Mouse (Mus musculus) hindbrain, embryonic 13.5 days (tissue): ENCODE measurements around the gene Chd3. TPM values are rescaled to one million over a fixed set of nuclear protein-coding genes. Genes with fewer than 3 reads are reported as not detected.

Experiments used
- ATAC-seq: fragments of 200-750 bp; cut with Nextera tagmentation; 2 replicates; pipeline ENCODE4 v1.8.0; 2017; ENCODE audit warnings: moderate TSS enrichment; ENCODE audit not compliant: low FRiP score
- H3K27ac ChIP-seq: fragments of 300-500 bp; sonication (generic); 2 replicates; pipeline ENCODE4 v1.5.1; 2015; ENCODE audit warnings: inconsistent platforms, mild to moderate bottlenecking, moderate library complexity
- H3K27me3 ChIP-seq: fragments of 300-500 bp; sonication (generic); 2 replicates; pipeline ENCODE4 v1.6.1; 2015; ENCODE audit warnings: mild to moderate bottlenecking, inconsistent platforms
- H3K36me3 ChIP-seq: fragments of 300-500 bp; sonication (generic); 2 replicates; pipeline ENCODE4 v1.6.1; 2015; ENCODE audit warnings: mild to moderate bottlenecking, inconsistent platforms
- H3K4me1 ChIP-seq: fragments of 300-500 bp; sonication (generic); replicated peaks from 2 replicates; pipeline ENCODE4 v1.6.1; 2015; ENCODE audit warnings: inconsistent platforms
- H3K4me2 ChIP-seq: fragments of 300-500 bp; sonication (generic); 2 replicates; pipeline ENCODE4 v1.6.1; 2015; ENCODE audit warnings: inconsistent platforms, mild to moderate bottlenecking, moderate library complexity
- H3K4me3 ChIP-seq: fragments of 300-500 bp; sonication (generic); 2 replicates; pipeline ENCODE4 v1.5.1; 2015; ENCODE audit warnings: mild to moderate bottlenecking, inconsistent platforms
- H3K9ac ChIP-seq: fragments of 300-500 bp; sonication (generic); 2 replicates; pipeline ENCODE4 v1.6.1; 2015; ENCODE audit warnings: mild to moderate bottlenecking, inconsistent platforms
- H3K9me3 ChIP-seq: fragments of 300-500 bp; sonication (generic); 2 replicates; pipeline ENCODE4 v1.6.1; 2016; ENCODE audit warnings: inconsistent platforms
- WGBS: fragments of 180-500 bp; shearing (Covaris S2); methylation state at CpG from one replicate; pipeline ENCODE4 v1.1.7; 2015; 5-methylcytosine and 5-hydroxymethylcytosine counted together
- polyA plus RNA-seq: library from polyadenylated mRNA; unstranded; fragments of >200 nt; fragmentation: Nextera tagmentation; extraction: Ambion mirVana; gene quantifications from 2 replicates; pipeline ENCODE4 v1.2.1, GENCODE M21; 2015

Chd3 gene
- polyA plus RNA-seq, 1 experiment from 2014 or later, result 92.4 TPM

GRCm38 (mm10) chr11:69377766-69378165 lies 8.6 kb upstream of the Chd3 start:
- Histone ChIP-seq H3K27me3 (no peaks in the 10 kb centered on the region), H3K4me1 (peaks cover 7% of the 10 kb centered on the region), H3K4me3 (no peak overlapping the region), H3K27ac (no peak overlapping the region), H3K36me3 (peaks cover 21% of the 10 kb centered on the region), H3K9me3 (no peaks in the 10 kb centered on the region), H3K9ac (no peak overlapping the region), H3K4me2 (no peak overlapping the region)
- ATAC-seq, result no peak
- 78% methylated on average over 3 of the region's 3 CpGs for WGBS

GRCm38 (mm10) chr11:69375646-69376045 lies 6.4 kb upstream of the Chd3 start:
- Histone ChIP-seq H3K36me3 (peaks cover 22% of the 10 kb centered on the region), H3K27me3 (no peaks in the 10 kb centered on the region), H3K4me3 (no peak overlapping the region), H3K9ac (no peak overlapping the region), H3K4me1 (peaks cover 29% of the 10 kb centered on the region), H3K9me3 (no peaks in the 10 kb centered on the region), H3K4me2 (no peak overlapping the region), H3K27ac (no peak overlapping the region)
- 91% methylated on average over 4 of the region's 4 CpGs for WGBS
- ATAC-seq, result no peak

GRCm38 (mm10) chr11:69373223-69373965 lies 4.2 kb upstream of the Chd3 start:
- H3K9ac ChIP-seq, result peak overlapping the region; percentile 35; the same call in 1 of the 2 replicates
- H3K9me3 ChIP-seq, result no peaks in the 10 kb centered on the region
- H3K27me3 ChIP-seq, result no peaks in the 10 kb centered on the region
- WGBS, result 93% methylated on average over 16 of the region's 16 CpGs
- ATAC-seq, result no peak
- no peak overlapping the region for H3K4me3 ChIP-seq
- peaks cover 16% of the 10 kb centered on the region for H3K36me3 ChIP-seq
- peaks cover 35% of the 10 kb centered on the region for H3K4me1 ChIP-seq
- 0 out of 2 replicates have a peak overlapping the region, but pooled peaks have one; percentile 2 for H3K4me2 ChIP-seq
- no peak overlapping the region for H3K27ac ChIP-seq

GRCm38 (mm10) chr11:69372780-69373170 lies 3.6 kb upstream of the Chd3 start:
- no peaks in the 10 kb centered on the region for H3K9me3 ChIP-seq
- 66% methylated on average over 3 of the region's 3 CpGs for WGBS
- H3K4me2 ChIP-seq, result no peak overlapping the region
- no peaks in the 10 kb centered on the region for H3K27me3 ChIP-seq
- H3K4me3 ChIP-seq, result no peak overlapping the region
- no peak for ATAC-seq
- peaks cover 39% of the 10 kb centered on the region for H3K4me1 ChIP-seq
- H3K9ac ChIP-seq, result no peak overlapping the region; the same call in 1 of the 2 replicates
- peaks cover 16% of the 10 kb centered on the region for H3K36me3 ChIP-seq
- H3K27ac ChIP-seq, result peak overlapping the region; percentile 84

GRCm38 (mm10) chr11:69372056-69372779 lies 3.0 kb upstream of the Chd3 start:
- H3K4me3 ChIP-seq, result peak overlapping the region; percentile 7; the same call in 1 of the 2 replicates
- H3K9ac ChIP-seq, result peak overlapping the region; percentile 53; the same call in 1 of the 2 replicates
- WGBS, result 35% methylated on average over 12 of the region's 12 CpGs

GRCm38 (mm10) chr11:69371601-69372000 lies 2.4 kb upstream of the Chd3 start:
- Histone ChIP-seq H3K9ac (peak overlapping the region; percentile 53), H3K4me2 (peak overlapping the region; percentile 40), H3K4me3 (peak overlapping the region; percentile 7; the same call in 1 of the 2 replicates), H3K27me3 (no peaks in the 10 kb centered on the region), H3K4me1 (peaks cover 45% of the 10 kb centered on the region), H3K27ac (peak overlapping the region; percentile 84), H3K36me3 (peaks cover 16% of the 10 kb centered on the region), H3K9me3 (no peaks in the 10 kb centered on the region)
- 15% methylated on average over 12 of the region's 12 CpGs for WGBS
- no peak; the same call in 1 of the 2 replicates for ATAC-seq

More at GRCm38 (mm10) chr11:69372056-69372779, 3.0 kb upstream of the Chd3 start:
- H3K4me2 ChIP-seq, result peak overlapping the region; percentile 40
- peaks cover 16% of the 10 kb centered on the region for H3K36me3 ChIP-seq
- H3K4me1 ChIP-seq, result peaks cover 45% of the 10 kb centered on the region
- ATAC-seq, result no peak
- peak overlapping the region; percentile 84 for H3K27ac ChIP-seq
- H3K27me3 ChIP-seq, result no peaks in the 10 kb centered on the region
- no peaks in the 10 kb centered on the region for H3K9me3 ChIP-seq

GRCm38 (mm10) chr11:69370817-69371215 lies 1.6 kb upstream of the Chd3 start:
- 8% methylated on average over 9 of the region's 9 CpGs for WGBS
- Histone ChIP-seq H3K9me3 (no peaks in the 10 kb centered on the region), H3K27me3 (no peaks in the 10 kb centered on the region), H3K4me2 (peak overlapping the region; percentile 40), H3K4me3 (peak overlapping the region; percentile 17), H3K4me1 (peaks cover 50% of the 10 kb centered on the region), H3K9ac (peak overlapping the region; percentile 53), H3K36me3 (peaks cover 16% of the 10 kb centered on the region), H3K27ac (peak overlapping the region; percentile 84)
- no peak for ATAC-seq

GRCm38 (mm10) chr11:69369990-69370816 lies 997 bp upstream of the Chd3 start:
- ATAC-seq, result no peak
- Histone ChIP-seq H3K4me3 (peak overlapping the region; percentile 96), H3K9ac (peak overlapping the region; percentile 100), H3K36me3 (peaks cover 12% of the 10 kb centered on the region; the same call in 1 of the 2 replicates), H3K4me2 (peak overlapping the region; percentile 94), H3K27me3 (no peaks in the 10 kb centered on the region), H3K9me3 (no peaks in the 10 kb centered on the region), H3K4me1 (peaks cover 56% of the 10 kb centered on the region), H3K27ac (peak overlapping the region; percentile 100)
- WGBS, result 10% methylated on average over 2 of the region's 2 CpGs

- Histone ChIP-seq H3K27me3 (no peaks in the 10 kb centered on the region), H3K9ac (peak overlapping the region; percentile 100), H3K27ac (peak overlapping the region; percentile 100), H3K4me3 (peak overlapping the region; percentile 96), H3K4me2 (peak overlapping the region; percentile 94), H3K9me3 (no peaks in the 10 kb centered on the region), H3K4me1 (peaks cover 71% of the 10 kb centered on the region), H3K36me3 (peaks cover 18% of the 10 kb centered on the region)
- peak; percentile 11; the same call in 1 of the 2 replicates for ATAC-seq
- 0% methylated on average over 43 of the region's 106 CpGs for WGBS
These were observed 621 bp downstream of the Chd3 start for GRCm38 (mm10) chr11:69368356-69369214.

- Histone ChIP-seq H3K27ac (peak overlapping the region; percentile 100), H3K9me3 (no peaks in the 10 kb centered on the region), H3K4me3 (peak overlapping the region; percentile 96), H3K27me3 (no peaks in the 10 kb centered on the region), H3K9ac (peak overlapping the region; percentile 100), H3K4me1 (peaks cover 66% of the 10 kb centered on the region), H3K4me2 (peak overlapping the region; percentile 94), H3K36me3 (peaks cover 18% of the 10 kb centered on the region)
- no peak; the same call in 1 of the 2 replicates for ATAC-seq
- under 1% methylated on average over 22 of the region's 22 CpGs for WGBS
These were observed 1.4 kb downstream of the Chd3 start for GRCm38 (mm10) chr11:69367616-69368355.
